Mouse (Mus musculus): ENCODE results near the gene 1700086D15Rik.

1700086D15Rik gene

DNA sequence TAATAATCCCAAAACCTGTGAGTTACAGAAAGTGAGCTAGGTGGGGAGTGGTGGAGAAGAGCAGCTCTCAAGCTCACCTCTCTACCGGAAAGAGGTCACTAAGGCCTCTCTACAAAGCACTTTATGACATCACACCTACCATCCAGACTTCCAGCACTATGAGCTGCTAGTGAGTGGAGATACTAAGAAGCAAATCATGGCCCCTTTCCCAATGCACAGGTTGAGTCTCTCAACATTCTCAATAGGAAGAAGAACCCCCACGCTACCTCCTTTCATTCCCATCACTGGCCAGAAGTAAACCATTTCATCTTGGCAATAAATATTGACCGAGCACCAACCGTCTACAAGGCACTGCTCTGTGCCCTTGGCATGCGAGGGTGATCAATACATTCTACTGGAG is at the start of gene 1700086D15Rik:
Gene 1700086D15Rik (minus strand): TSS at position 101 of the 400 bp plus-strand sequence.
- no peak for DNase-seq (ENCODE audit: inconsistent age in 2 of 2, low spot score in 1 of 2)

DNA sequence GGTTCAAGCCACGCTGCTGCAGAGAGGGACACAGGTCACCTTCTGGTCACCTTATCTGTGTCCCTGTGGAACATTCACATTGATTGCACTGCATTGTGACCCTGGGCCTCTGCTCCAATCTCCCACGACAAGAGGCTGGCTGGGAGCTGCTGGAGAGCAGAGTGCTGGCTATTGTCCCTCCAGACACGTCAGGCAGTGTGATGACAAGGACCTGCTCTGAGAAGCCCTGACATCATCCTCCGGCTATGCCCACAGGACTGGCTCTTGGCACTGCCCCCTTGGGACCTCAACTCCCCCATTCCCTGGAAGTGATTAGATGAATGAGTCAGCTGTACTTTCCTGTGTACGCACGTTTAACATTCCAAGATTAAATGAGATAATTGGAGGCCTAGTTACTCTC is 49.8 kb upstream of the 1700086D15Rik start:
- DNase-seq (ENCODE audit: inconsistent age in 2 of 2, low spot score in 1 of 2), result peak in 1 of 2 experiments; percentile 11

DNA sequence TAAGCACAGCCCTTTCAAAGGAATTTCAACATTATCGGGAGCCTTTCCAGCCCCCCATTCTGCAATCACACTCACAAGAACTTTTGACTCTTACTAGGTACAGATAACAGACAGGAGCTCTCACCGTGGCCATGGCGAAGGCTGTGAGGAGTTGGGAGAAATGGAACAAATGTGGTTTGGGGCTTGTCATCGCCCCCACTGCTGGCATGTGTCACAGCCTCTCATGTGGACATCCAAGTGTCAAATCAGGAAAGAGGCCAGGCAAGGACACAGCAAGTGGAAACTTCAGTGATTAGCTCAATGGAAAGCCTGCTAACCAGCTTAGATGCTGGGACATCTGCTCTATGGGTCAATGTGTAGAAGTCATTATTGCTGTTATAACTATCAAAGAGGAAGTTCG is 45.6 kb upstream of the 1700086D15Rik start:
- no peak for DNase-seq (ENCODE audit: inconsistent age in 2 of 2, low spot score in 1 of 2)

DNA sequence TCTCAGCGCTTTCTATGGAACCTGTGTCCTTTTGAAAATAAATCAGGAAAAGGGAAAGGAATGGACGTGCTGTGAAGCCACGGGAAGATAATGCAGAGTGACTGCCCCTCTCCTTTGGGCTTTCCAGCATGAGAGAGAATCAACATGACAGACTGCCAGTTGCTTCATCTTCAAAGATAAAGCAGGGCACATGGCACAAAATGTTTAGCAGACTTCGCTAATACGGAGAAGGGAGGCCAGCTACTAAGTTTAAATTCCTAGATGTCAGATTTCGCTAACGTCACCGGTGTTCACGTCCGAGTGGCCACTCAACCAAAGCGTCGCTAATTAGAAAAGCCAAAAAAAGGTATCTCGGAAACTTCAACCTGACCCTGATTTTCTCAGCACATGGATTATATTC is 45.0 kb upstream of the 1700086D15Rik start:
- no peak for DNase-seq (ENCODE audit: inconsistent age in 2 of 2, low spot score in 1 of 2)

DNA sequence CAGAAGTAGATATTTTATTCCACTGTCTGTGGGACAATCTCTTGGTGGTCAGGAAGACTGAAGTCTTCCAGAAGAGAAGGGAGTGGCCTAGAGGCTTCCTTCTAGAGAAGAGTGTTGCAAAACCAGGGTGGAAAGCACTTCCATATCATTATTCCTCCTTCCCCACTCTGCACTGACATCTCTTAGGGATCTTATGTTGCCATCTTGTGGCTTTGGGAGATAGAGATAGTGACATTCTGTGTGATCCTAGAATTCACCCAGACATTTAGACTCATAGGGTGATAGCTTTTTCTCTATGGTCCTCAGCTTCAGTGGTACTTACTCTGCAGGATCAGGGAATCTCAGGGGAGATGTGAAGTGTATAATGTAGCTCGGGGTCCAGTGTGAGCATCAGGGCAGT is 43.3 kb upstream of the 1700086D15Rik start:
- no peak for DNase-seq (ENCODE audit: inconsistent age in 2 of 2, low spot score in 1 of 2)

DNA sequence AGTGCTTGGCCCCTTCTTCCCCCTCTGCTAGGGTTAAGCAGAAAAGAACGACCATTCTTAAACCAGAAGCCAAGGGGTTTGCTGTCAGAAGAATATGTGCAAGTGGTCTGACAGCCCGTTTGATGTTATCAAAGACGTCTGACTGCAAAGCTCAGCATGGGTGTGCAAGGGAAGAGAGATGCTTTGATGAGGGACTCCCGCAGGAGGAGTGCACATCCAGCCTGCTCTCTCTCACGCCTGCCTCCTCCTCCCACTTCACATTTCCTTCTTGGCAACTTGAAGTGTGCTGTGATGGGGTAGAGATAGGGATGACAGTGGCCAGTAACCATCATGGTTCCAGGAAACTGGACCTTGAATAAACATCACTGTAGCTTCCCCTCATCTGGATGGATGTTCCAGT is 42.5 kb upstream of the 1700086D15Rik start:
- no peak for DNase-seq (ENCODE audit: inconsistent age in 2 of 2, low spot score in 1 of 2)

DNA sequence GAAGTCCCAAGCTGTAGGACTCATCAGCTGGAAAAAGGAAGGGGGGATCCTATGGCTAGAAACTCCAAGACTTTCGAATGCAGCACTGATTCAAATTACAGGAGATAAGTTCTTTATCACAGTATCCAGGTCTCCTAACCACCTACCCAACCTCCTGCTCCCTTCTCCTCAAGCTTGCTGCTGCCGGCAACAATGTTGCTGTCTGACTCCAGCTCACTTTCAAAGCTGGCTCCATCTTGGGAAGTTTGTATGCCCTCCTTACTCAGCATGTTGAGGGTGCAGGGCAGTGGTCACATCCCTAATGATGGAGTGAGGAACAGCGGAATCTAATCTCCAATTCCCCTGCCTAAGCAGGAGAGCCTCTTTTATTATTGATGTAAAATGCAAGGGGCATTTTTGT is 38.3 kb upstream of the 1700086D15Rik start:
- DNase-seq (ENCODE audit: inconsistent age in 2 of 2, low spot score in 1 of 2), result no peak

DNA sequence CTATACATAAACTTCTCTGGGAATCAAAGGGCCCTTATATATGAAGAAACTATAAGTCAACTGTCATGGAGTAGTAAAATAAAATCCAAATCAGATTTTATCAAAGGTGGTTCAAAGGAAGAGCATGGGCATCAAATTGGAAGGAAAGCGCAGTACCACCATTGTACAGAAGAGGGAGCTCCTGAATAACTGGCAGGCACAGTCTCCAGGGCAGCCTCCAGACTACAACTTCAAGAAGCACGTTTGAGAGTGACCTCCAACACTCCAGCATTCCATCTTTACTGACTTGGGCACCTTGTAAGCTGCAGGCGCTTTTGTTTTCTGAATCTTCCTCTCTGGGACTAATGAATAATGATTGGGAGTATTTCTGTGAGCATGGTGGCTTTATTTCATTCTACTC is 37.6 kb upstream of the 1700086D15Rik start:
- DNase-seq (ENCODE audit: inconsistent age in 2 of 2, low spot score in 1 of 2), result peak; percentile 55 to 92

DNA sequence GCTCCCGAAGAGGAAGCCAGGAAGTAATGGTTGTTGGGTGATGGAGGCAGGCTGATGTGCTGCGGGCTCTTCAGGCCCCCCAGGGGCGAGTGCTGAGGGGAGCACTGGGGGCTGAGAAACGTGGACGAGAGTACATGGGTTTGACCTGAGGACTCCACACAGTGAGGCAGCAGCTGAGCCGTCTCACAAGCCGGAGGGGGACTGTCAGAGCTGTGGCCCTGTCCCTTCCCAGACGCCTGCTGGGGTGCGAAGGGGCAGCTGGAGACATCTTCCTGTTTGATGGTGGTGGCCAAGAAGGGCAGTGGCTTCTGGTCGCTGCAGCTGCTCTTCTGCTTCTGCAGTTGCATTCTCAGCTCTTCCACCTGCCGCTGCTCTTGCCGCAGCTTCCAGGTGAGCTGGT is 27.3 kb upstream of the 1700086D15Rik start:
- no peak for DNase-seq (ENCODE audit: inconsistent age in 2 of 2, low spot score in 1 of 2)

DNA sequence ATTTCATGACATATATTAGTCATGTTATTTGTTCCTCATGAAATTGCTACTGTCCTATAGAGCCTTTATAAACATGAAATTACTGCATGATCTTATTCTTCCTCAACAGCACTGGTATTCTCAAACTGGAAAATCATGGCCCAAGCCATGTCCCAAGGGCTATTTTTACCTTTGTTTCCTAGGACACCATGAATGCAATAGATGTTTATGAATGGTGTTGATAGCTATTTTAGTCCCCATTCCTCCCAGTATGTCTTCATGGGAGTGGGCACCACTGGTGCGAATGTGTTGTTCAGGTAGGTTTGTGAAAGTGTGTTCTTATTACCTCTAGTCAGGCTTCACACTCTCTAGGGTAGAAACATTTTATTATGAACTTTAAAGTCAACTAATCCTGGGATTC is 25.4 kb upstream of the 1700086D15Rik start:
- no peak for DNase-seq (ENCODE audit: inconsistent age in 2 of 2, low spot score in 1 of 2)

DNA sequence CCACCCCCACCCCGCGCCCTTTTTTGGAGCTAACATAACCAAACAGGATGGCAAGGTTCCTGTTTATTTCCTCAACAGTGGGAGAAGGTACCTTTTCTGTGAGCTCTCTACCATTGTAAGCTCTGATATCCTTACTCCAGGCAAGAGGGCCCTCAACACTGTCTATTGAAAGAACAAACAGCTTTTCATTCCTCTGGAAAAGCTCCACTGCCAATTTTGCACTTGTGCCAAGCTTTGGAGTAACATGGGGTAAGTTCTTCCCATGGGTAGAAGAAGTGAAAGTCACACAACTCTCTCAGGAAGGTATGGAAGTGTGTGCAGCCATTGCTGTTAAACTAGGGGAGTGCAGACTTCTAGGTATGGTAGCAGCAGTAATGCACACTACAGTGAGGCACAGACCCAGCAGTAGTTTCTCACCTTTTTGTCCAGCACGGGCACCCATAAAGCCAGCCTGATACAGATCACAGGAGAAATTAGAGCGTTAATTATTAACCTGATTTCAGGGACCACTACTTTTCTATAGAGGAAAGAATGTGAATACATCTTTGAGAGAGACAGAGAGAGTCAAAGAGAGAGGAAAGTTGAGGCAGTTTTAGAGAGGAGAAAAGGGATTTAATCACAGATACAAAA is 10.5 kb upstream of the 1700086D15Rik start:
- no peak for DNase-seq (ENCODE audit: inconsistent age in 2 of 2, low spot score in 1 of 2)

DNA sequence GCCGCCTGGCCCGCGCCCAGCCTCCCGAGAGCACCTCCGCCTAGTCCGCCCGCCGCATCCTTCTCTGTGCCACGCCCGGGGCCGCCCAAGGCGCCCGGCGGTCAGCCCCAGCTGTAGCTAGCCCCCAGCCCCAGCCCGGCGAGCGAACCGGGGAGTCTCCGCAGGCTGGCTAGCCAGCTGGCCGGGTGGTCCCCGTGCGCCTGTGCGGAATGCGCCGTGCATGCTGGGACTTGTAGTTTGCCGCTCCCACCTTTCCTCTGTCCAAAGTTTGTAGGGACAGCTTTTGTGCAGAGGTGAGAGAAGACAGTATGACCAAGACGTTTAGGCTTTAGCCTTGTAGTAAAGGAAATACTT is 3.1 kb upstream of the 1700086D15Rik start, which contains the start of gene Arhgap44:
Gene Arhgap44 (minus strand): TSS at position 195 of the 354 bp plus-strand sequence.
- peak; percentile 74 to 87 for DNase-seq (ENCODE audit: inconsistent age in 2 of 2, low spot score in 1 of 2)

DNA sequence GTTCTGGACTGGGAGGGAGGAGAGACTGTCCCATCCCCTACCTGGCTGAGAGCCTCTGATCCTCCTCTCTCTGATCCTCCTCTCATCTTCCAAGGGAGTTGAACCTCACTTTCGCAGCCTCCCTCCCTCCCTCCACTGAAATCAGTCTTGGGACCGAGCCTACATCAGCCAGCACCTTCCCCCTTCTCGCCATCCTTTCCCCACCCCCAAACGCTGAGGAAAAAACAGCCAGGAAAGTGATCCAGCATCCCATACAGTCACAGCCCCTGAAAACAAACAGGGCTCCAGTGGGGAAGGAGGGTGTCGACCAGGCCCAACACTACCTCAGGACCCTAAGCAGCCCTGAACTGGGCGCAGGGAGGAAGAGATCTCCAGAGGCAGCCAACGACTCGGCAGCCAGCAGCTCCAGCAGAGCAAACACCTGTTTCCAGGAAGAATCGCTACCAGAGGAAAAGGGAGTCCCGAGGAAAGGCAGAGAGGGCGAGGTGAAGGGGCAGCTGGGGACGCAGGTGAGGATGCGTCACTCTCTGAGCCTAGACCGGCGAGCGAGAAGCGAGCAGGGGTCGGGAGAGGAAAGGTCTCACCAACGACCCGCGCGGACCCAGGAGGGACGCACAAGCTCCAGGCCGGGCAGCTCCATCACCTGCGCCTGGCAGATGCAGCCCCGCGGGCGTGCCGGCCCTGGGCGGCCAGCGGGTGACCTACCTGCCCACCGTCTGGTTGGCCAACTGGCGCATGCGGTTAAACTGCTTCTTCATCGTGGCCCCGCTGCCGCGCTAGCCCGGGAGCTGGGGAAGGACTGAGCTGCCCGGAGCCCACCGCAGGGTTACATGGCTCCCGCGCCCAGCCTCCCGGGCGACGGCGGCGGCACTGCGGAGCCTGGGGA is 2.4 kb upstream of the 1700086D15Rik start:
- DNase-seq (ENCODE audit: inconsistent age in 2 of 2, low spot score in 1 of 2), result no peak

DNA sequence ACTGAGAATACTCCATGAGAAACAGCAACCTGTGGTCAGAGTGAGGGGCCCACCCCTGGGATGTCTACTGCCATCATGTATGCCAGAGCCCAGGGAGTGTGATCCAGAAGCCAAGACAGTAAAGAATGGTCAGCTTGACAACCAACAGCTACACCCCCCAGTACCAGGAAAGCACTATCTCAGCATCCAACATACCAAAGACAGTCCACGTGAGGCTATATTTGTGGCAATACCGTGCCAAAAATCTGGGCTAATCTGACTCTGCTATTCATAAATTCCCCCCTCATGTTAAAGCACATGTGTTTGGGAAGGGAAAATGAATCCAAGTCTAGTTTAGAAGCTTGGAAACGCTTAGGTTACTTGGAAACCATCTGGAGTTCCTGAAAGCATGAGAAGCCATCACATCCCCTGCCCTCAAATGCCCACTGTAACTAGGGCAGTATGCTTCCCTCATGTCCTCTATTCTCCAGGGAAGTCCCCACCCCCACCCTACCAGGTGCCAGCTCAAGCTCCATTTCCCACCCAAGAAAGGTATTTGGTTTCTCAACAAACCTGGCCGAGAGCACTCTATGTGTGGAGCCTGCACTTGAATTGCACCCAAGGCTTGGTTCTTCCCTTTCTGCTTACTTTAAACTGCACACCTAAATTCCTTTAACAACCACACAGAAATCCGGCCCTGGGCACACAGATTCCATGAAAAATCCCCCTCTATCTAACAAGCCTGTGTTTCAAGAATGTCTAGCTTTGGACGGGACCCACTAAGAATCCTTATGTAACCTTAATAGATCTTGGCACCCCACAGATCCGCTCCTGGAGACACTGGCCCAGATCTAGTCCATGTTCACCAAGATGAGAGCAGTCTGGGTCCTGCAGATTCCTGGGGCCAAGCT is 1.5 kb upstream of the 1700086D15Rik start:
- DNase-seq (ENCODE audit: inconsistent age in 2 of 2, low spot score in 1 of 2), result no peak

DNA sequence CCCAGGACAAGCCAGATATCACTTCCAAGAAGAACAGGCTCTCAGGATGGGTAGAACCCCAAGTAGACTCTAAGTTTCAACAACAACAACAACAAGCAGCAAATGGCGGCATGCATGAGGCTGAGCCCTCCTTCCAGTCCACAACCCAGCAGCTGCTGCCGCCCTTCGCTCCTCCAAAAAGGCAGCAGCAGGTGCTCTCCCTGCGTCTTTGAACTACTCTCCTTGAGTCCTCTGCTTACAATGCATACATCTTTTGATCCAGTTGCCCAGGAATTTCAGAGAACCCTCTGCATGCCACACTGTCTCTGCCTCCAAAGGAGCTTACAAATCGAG is 1.1 kb downstream of the 1700086D15Rik start:
- DNase-seq (ENCODE audit: inconsistent age in 2 of 2, low spot score in 1 of 2), result no peak

DNA sequence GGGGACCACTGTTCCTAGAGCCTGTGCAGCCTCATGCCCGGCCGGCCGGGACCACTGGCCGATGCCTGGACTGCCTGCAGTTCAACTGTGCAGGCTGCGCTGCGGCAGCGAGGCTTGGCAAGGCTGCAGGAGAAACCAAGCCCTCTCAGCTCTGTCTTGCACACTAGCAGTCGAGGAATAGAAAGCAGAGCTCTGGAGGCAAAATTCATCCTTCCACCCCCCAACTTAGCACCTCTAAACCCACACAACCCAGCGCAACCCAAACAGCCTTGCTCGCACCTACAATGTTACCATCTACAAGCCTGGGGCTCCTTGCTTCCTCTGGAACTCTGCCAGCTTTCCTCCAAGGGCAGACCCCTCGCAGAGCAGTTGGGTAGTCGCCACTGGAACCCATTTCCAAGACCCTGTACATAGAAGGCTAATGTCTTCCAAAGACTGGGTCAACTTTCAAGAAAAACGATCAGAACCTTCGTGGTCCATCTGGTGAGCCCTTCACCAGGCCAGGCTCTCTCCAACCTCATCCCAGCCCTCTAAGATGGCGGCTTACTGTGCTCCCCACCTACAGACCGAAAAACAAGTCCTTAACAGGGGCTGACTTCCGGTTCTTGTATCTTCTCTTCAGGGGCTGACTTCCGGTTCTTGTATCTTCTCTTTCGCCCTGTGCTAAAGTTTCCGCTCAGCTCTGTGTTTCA is 1.6 kb downstream of the 1700086D15Rik start:
- DNase-seq (ENCODE audit: inconsistent age in 2 of 2, low spot score in 1 of 2), result no peak

DNA sequence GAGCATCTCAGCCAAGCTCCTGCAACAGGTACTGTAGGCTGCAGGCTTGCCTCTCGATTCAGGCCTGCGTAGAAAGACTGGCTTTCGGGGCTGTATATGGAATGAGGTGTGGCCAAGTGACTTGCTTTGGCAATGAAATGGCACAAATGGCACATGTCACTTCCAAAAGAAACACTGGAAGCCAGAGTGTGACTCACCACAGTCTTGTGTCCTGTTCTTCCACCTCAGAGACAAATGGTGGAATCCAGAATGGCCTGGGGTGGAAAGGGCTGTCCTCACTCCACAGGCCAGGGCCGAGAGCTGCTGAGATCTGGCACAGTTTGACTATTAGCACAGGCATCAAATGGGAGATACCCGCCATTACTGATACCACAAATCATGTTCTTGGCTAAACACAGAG is 6.7 kb downstream of the 1700086D15Rik start:
- DNase-seq (ENCODE audit: inconsistent age in 2 of 2, low spot score in 1 of 2), result no peak

DNA sequence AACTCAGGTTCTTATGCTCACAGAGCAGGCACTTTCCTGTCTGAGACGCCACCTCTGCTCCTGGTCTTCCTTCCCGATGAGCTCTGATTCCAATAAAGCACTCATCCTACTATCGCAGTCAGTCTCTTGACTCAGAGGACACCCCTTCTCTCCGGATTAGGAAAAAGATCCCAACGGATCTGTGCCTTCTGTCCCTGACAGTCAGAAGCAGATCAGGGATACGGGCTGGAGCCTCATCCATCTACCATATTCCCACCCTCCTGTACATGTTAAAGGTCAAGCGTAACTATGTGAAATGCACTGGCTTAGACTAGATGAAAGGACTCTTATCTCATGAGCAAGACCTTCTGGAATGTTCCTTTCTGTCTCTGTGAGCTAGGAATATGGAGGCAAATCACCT is 11.2 kb downstream of the 1700086D15Rik start:
- peak; percentile 32 to 60 for DNase-seq (ENCODE audit: inconsistent age in 2 of 2, low spot score in 1 of 2)

DNA sequence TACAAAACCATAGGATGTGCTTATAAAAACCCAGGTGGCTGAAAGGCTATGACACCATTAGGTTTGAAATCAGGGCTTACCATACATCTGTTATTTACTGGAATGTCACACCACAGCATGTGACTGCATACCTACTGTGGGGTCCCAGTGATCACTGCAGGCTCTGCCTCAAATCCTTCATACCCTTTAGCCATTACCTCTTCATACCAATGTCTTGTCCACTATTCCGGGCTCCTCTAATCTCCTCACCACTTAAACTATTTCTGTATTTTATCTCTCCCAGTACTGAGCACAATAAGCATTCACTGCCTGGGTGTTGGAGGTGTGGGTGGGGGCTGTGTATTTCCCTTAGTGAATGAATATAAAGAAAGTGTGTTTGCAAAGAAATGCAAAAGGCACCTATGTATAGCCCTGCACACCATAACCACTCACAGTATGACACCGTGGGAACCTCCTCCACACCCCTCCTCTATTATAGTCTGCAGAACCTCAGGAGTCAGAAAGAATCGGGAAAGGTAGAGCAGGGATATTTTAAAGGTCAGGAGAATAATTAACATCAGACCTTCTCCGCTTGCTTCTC is 16.8 kb downstream of the 1700086D15Rik start:
- DNase-seq (ENCODE audit: inconsistent age in 2 of 2, low spot score in 1 of 2), result no peak

DNA sequence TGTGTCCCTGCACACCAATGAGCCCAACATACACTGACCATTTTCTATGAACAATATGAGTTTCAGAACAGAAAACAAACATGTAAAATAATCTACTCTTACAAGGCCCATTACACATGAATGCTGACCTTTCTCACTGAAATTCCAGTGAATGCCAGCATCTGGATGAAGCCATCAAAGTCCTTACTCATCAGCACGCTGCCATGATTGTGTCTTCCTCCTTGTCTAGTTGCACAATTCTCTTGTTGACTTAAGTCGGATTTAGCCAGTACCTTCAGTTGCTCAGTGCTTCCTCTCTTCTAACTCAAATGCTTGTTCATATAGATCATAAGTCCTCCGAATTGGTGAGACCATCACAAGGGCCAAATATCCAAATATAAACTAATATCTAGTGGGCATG is 20.7 kb downstream of the 1700086D15Rik start:
- no peak for DNase-seq (ENCODE audit: inconsistent age in 2 of 2, low spot score in 1 of 2)

All from adrenal gland, adult (tissue).